Mouse (Mus musculus) spleen, postnatal 36 days (tissue): ENCODE measurements around the gene Gfi1b.

ENCODE experiments used
- DNase-seq, 2 experiments: peaks; one replicate each; pipeline ENCODE4 v3.0.0; 2022; ENCODE audit warnings: low spot score in 2 of 2, mixed read lengths in 1 of 2

Gfi1b gene

GRCm38 (mm10) chr2:28621664-28622171, at the start of gene Gfi1b:
Gfi1b (minus strand) TSS chr2:28621982.
- peak; percentile 86 to 87 for DNase-seq

- no peak for DNase-seq
Observed at GRCm38 (mm10) chr2:28671438-28671837, 49.7 kb upstream of the Gfi1b start.

- DNase-seq = no peak
Observed at GRCm38 (mm10) chr2:28665818-28666217, 44.0 kb upstream of the Gfi1b start.

GRCm38 (mm10) chr2:28662891-28663290, 41.1 kb upstream of the Gfi1b start:
- no peak for DNase-seq

GRCm38 (mm10) chr2:28656216-28656615, 34.4 kb upstream of the Gfi1b start:
- DNase-seq = no peak

GRCm38 (mm10) chr2:28654295-28654694, 32.5 kb upstream of the Gfi1b start:
- DNase-seq = peak in 1 of 2 experiments; percentile 14

- no peak for DNase-seq
Observed at GRCm38 (mm10) chr2:28653351-28653750, 31.6 kb upstream of the Gfi1b start.

- no peak for DNase-seq
Observed at GRCm38 (mm10) chr2:28650526-28650925, 28.7 kb upstream of the Gfi1b start.

- no peak for DNase-seq
Observed at GRCm38 (mm10) chr2:28643081-28643480, 21.3 kb upstream of the Gfi1b start.

GRCm38 (mm10) chr2:28641435-28641941, 19.7 kb upstream of the Gfi1b start:
- DNase-seq = no peak

- peak; percentile 94 to 96 for DNase-seq
Observed at GRCm38 (mm10) chr2:28640461-28641424, 19.0 kb upstream of the Gfi1b start, which contains the start of gene Tsc1. Tsc1 (plus strand) TSS chr2:28641228.

GRCm38 (mm10) chr2:28639794-28640193, 18.0 kb upstream of the Gfi1b start:
- peak; percentile 31 to 49 for DNase-seq

GRCm38 (mm10) chr2:28638886-28639285, 17.1 kb upstream of the Gfi1b start:
- no peak for DNase-seq

- DNase-seq = no peak
Observed at GRCm38 (mm10) chr2:28638352-28638751, 16.6 kb upstream of the Gfi1b start.

GRCm38 (mm10) chr2:28637106-28637845, 15.5 kb upstream of the Gfi1b start:
- DNase-seq = no peak

GRCm38 (mm10) chr2:28635199-28635598, 13.4 kb upstream of the Gfi1b start:
- no peak for DNase-seq

- DNase-seq = no peak
Observed at GRCm38 (mm10) chr2:28633136-28633535, 11.4 kb upstream of the Gfi1b start.

GRCm38 (mm10) chr2:28632626-28633025, 10.8 kb upstream of the Gfi1b start:
- no peak for DNase-seq

- DNase-seq = no peak
Observed at GRCm38 (mm10) chr2:28629911-28630381, 8.2 kb upstream of the Gfi1b start.

GRCm38 (mm10) chr2:28628053-28628452, 6.3 kb upstream of the Gfi1b start:
- DNase-seq = no peak

GRCm38 (mm10) chr2:28626038-28626437, 4.3 kb upstream of the Gfi1b start:
- DNase-seq = no peak

- DNase-seq = no peak
Observed at GRCm38 (mm10) chr2:28624870-28625269, 3.1 kb upstream of the Gfi1b start.
